Mouse (Mus musculus): ENCODE results near the gene Wipf1. TPM values are rescaled to one million over a fixed set of nuclear protein-coding genes. Genes with fewer than 3 reads are reported as not detected.

Gene Wipf1
- polyA plus RNA-seq, 1 experiment from 2014 or later: 16.2 TPM

DNA sequence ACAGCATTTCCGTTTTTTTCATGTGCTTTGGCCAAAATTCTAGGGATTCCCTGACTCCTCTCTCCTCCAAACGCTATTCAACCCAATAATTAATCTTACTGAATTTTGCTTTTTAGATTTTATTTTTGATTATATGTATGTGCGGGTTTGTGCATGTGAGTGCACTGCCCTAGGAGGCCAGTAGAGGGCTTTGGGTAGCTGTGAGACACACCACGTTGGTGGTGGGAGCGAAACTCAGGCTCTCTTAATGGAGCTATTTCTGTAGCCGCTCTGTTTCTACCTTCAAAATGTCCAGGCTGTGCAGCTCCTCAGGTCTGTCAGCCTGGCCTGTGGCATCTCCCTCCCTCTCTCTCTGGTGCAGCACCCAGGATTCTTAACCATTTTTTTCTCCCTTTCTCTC lies 50.7 kb downstream of the Wipf1 start:
- H3K27me3 ChIP-seq: no peaks in the 10 kb centered on the region
- no peak overlapping the region for H3K4me3 ChIP-seq
- no peak overlapping the region for H3K9ac ChIP-seq
- 95% methylated on average over 6 of the region's 6 CpGs for WGBS
- peaks cover 5% of the 10 kb centered on the region; the same call in 1 of the 2 replicates for H3K9me3 ChIP-seq
- no peak overlapping the region for H3K4me2 ChIP-seq (replicated peaks)
- no peak for ATAC-seq (ENCODE audit: low FRiP score, low read depth)
- peaks cover 48% of the 10 kb centered on the region for H3K4me1 ChIP-seq
- no peak overlapping the region for H3K27ac ChIP-seq
- H3K36me3 ChIP-seq: peaks cover 17% of the 10 kb centered on the region

DNA sequence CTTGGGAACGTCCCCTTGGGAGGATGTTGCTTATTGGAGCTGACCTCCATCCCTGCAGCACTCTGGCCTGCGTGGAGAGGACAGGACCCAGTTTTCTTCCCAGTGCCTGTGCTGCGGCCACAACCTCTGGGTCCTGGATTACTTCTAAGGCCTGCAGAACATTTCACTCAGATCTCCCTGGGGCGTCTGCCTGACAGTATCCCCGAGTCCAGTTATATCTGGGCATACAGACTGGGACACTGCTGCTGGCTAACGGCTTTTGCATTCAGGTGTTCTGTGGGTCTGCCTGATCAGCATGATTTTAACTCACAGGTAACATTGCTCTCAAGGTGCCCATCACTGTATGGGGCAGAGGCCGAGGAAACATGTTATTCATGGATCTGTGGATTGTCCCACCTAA lies 52.0 kb downstream of the Wipf1 start:
- Histone ChIP-seq H3K27ac (peak overlapping the region; percentile 40), H3K4me3 (no peak overlapping the region), H3K9ac (no peak overlapping the region; the same call in 1 of the 2 replicates), H3K4me1 (peaks cover 36% of the 10 kb centered on the region), H3K9me3 (peaks cover 5% of the 10 kb centered on the region; the same call in 1 of the 2 replicates), H3K36me3 (peaks cover 17% of the 10 kb centered on the region), H3K27me3 (no peaks in the 10 kb centered on the region), H3K4me2 (replicated peaks) (no peak overlapping the region)
- 81% methylated on average over 7 of the region's 7 CpGs for WGBS
- ATAC-seq (ENCODE audit: low FRiP score, low read depth): no peak

DNA sequence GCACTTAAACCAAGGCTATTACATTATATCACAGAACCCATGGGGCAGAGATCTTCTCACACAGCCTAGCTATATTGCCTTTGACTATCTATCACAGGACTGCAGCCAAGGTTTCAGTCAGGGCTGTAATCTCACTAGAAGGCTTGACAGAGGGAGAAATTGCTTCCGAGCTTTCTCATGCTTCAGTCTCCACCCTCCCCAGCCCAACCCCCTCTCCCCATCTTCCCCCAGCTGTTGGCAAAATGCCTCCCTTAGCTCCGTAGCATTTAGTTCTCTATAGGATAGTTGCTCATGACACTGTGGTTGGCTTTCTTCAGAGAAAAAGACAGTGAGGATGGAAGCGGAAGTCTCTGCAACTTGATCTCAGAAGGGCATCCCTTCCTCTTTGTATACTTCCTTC lies 54.0 kb downstream of the Wipf1 start:
- 54% methylated on average over 3 of the region's 3 CpGs for WGBS
- peaks cover 14% of the 10 kb centered on the region for H3K36me3 ChIP-seq
- H3K4me2 ChIP-seq (replicated peaks): no peak overlapping the region
- peaks cover 5% of the 10 kb centered on the region; the same call in 1 of the 2 replicates for H3K9me3 ChIP-seq
- H3K9ac ChIP-seq: no peak overlapping the region
- no peak overlapping the region for H3K27ac ChIP-seq
- no peak overlapping the region for H3K4me3 ChIP-seq
- peaks cover 22% of the 10 kb centered on the region for H3K4me1 ChIP-seq
- no peaks in the 10 kb centered on the region for H3K27me3 ChIP-seq
- ATAC-seq (ENCODE audit: low FRiP score, low read depth): no peak

DNA sequence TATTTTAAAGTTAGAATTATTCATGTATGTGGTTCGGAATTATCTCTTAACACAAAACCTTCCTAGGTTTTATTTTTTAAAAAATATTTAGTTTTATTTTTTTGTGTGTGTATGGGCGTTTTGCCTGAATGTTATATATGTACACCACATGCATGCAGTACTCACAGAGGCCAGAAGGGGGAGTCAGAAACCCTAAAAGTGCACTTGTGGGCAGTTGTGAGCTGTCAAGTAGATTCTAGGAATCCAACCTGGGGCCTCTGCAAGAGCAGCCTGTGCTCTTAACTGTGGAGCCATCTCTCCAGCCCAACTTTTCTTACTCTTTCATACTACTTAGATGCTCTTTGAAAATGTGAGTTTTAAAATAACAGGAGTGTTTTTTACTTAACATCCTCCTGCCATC lies 57.4 kb downstream of the Wipf1 start:
- Histone ChIP-seq H3K36me3 (no peaks in the 10 kb centered on the region), H3K9ac (no peak overlapping the region), H3K4me3 (no peak overlapping the region), H3K27ac (no peak overlapping the region), H3K4me2 (replicated peaks) (no peak overlapping the region), H3K27me3 (no peaks in the 10 kb centered on the region), H3K4me1 (peaks cover 16% of the 10 kb centered on the region), H3K9me3 (no peaks in the 10 kb centered on the region)
- no peak for ATAC-seq (ENCODE audit: low FRiP score, low read depth)
- WGBS: 95% methylated on average over 2 of the region's 2 CpGs

DNA sequence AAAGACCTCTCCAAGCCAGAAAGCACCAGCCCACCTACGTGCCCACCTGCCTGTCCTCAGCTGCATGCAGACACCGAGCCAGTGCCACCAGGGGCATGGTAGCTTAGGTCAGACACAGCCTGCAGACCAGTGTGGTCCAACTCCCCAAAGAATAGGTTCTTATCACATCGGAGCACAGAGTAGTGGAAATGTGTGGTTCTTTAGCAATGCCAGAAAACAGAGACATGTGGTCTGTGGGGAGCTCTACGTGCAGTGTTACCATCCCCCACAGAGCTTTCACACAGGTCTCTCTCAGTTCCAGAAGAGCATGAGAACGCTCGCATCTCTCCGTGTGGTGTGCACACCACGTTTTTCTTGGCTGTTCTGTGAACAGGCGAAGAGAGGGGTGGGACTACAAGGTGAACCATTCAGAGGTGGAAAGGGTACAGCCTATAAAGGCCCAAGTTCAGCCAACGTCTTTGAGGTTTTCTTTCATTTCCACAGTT lies 59.3 kb downstream of the Wipf1 start:
- no peaks in the 10 kb centered on the region for H3K9me3 ChIP-seq
- no peak overlapping the region for H3K4me2 ChIP-seq (replicated peaks)
- H3K9ac ChIP-seq: no peak overlapping the region
- 0 out of 2 replicates have a peak overlapping the region, but pooled peaks have one; percentile 16 for H3K27ac ChIP-seq
- no peak for ATAC-seq (ENCODE audit: low FRiP score, low read depth)
- H3K36me3 ChIP-seq: no peaks in the 10 kb centered on the region
- 62% methylated on average over 10 of the region's 10 CpGs for WGBS
- no peak overlapping the region for H3K4me3 ChIP-seq
- no peaks in the 10 kb centered on the region for H3K27me3 ChIP-seq
- peaks cover 14% of the 10 kb centered on the region for H3K4me1 ChIP-seq

DNA sequence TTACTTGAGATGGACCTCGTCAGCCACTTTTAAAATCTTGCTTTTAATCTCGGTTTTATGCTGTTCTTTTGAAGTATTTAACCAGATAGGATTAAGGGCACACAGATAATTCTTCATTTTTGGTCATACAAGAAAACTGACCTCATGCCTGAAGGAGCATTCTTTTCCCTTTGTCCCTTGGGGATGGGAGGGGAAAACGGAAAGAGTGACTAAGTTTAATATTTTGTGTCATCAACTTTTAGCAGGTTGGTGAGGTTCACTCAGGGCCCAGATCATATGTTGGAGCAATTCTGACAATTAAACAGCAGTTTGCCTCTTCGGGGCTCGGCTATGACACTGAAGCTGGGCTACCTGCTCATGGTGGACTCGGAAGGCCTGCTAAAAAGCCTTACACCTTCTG lies 60.0 kb downstream of the Wipf1 start:
- Histone ChIP-seq H3K9ac (no peak overlapping the region), H3K9me3 (no peaks in the 10 kb centered on the region), H3K36me3 (no peaks in the 10 kb centered on the region), H3K4me1 (peaks cover 14% of the 10 kb centered on the region), H3K4me3 (no peak overlapping the region), H3K27ac (0 out of 2 replicates have a peak overlapping the region, but pooled peaks have one; percentile 16), H3K27me3 (no peaks in the 10 kb centered on the region), H3K4me2 (replicated peaks) (no peak overlapping the region)
- no peak for ATAC-seq (ENCODE audit: low FRiP score, low read depth)
- WGBS: 87% methylated on average over 6 of the region's 6 CpGs

DNA sequence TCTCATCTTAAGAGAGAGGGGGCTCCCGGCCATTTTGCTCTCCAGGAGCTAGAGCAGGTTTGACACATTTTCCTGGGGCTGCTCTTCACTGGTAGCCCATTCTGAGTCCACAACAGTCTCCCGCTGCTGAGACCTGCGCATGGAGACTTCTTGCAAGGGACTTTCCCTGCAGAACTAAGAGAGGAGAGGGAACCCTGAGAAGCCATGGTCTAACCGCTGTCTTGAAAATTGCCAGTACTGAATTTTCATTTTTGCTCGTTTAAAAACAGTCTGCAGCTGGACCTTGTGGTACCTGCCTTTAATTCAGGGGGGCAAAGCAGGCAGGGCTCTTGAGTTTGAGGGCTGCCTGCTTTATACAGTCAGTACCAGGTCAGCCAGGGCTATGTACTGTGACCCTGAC lies 60.5 kb downstream of the Wipf1 start:
- ATAC-seq (ENCODE audit: low FRiP score, low read depth): no peak
- H3K36me3 ChIP-seq: no peaks in the 10 kb centered on the region
- no peaks in the 10 kb centered on the region for H3K27me3 ChIP-seq
- peaks cover 14% of the 10 kb centered on the region for H3K4me1 ChIP-seq
- no peak overlapping the region for H3K4me2 ChIP-seq (replicated peaks)
- peak overlapping the region; percentile 15; the same call in 1 of the 2 replicates for H3K27ac ChIP-seq
- H3K4me3 ChIP-seq: no peak overlapping the region
- H3K9ac ChIP-seq: no peak overlapping the region
- WGBS: 81% methylated on average over 5 of the region's 5 CpGs
- no peaks in the 10 kb centered on the region for H3K9me3 ChIP-seq

DNA sequence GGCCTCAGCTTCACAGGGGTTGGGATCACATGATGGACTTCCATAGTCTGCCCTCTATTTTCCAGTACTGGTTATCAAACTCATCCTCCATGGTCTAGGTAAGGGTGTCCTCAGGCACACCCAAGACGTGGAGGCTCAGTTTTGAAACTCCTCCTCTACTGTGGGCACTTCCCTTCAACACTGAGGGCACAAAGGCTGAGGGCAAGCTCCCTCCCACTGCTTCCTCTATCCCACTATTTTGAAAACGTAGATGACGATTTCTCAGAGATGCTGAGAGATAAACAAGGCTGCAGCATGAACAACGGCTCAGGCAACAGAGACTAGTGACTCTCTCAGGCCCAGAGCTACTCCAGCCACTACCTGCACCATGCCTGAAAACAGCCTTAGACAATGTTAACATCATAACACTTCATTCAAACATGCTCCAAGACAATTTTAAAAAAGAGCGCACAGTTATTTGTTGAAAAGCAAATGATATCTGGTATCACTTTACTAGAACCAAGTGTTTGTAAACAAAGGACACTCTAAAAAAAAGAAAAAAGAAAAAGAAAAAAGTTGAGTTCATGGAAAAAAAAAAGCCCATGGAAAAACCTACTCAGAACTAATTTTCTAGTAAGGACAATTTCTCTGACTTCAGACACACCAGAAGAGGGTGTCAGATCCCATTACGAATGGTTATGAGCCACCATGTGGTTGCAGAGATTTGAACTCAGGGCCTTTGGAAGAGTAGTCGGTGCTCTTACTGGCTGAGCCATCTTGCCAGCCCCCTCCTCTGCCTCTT lies 62.3 kb downstream of the Wipf1 start:
- 85% methylated on average over 7 of the region's 7 CpGs for WGBS
- Histone ChIP-seq H3K36me3 (no peaks in the 10 kb centered on the region), H3K4me1 (peaks cover 17% of the 10 kb centered on the region), H3K4me2 (replicated peaks) (no peak overlapping the region), H3K9me3 (no peaks in the 10 kb centered on the region), H3K4me3 (no peak overlapping the region), H3K27ac (no peak overlapping the region), H3K27me3 (no peaks in the 10 kb centered on the region), H3K9ac (no peak overlapping the region)
- ATAC-seq (ENCODE audit: low FRiP score, low read depth): no peak

DNA sequence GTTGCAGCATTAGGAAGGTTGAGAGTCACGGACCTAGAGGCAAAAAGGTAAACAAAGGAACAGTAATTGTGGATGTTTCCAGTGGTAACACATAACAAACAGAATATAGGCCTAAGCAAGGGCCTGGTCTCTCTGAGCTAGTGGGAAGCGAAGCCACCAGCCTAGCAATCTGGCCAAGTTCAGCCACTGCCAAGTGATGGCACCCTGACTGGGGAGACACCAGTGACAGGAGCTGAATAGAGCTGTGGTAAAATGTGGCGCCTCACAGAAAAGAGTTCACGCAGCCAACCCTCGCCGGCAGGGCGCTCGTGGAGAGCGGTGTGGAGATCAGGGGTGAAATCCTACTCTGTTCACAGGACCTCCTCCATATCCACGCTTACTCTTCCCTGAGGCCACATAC lies 63.1 kb downstream of the Wipf1 start:
- Histone ChIP-seq H3K9me3 (no peaks in the 10 kb centered on the region), H3K9ac (no peak overlapping the region), H3K4me1 (peaks cover 17% of the 10 kb centered on the region), H3K27me3 (no peaks in the 10 kb centered on the region), H3K4me2 (replicated peaks) (no peak overlapping the region), H3K27ac (no peak overlapping the region), H3K4me3 (no peak overlapping the region), H3K36me3 (no peaks in the 10 kb centered on the region)
- no peak for ATAC-seq (ENCODE audit: low FRiP score, low read depth)
- WGBS: 94% methylated on average over 10 of the region's 10 CpGs

DNA sequence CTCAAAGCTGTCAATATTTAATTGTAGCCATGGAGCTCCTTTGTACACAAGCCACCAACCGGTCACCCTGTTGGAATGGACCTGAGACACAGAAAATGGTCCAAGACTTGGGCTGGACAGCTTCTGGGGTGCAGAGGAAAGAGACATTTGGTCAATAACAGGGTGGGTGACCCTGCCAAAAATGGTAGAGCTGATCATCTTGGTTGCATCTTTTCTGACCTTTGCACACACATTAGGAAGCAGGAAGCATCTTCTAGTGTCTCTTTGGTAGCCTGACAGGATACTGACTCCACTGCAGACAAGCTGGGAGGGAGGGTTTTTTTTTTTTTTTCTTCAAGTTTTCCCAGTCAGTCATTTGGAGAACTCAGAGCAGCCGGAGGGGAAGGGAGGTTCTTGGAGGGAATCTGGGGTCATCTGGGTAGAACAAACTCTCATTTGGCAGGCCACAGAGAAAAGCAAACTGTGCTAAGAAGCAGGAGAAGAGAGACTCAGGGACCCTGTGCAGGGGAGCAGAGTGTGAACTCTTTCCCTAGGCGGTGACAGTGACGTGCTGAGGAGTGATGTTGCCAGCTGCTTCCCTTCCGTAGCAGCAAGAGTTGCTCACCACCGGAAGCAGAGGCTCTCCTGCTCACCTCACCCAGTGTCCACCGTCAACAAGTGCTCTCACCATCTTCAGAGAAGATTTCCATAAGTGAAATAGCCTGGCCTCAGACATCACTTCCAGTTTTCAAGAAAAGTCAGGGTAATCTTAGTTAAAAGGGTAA lies 65.9 kb downstream of the Wipf1 start:
- no peaks in the 10 kb centered on the region for H3K36me3 ChIP-seq
- H3K27ac ChIP-seq: peak overlapping the region; percentile 11; the same call in 1 of the 2 replicates
- no peak overlapping the region for H3K4me3 ChIP-seq
- H3K9ac ChIP-seq: no peak overlapping the region
- ATAC-seq (ENCODE audit: low FRiP score, low read depth): no peak
- H3K4me2 ChIP-seq (replicated peaks): no peak overlapping the region
- H3K9me3 ChIP-seq: no peaks in the 10 kb centered on the region
- peaks cover 17% of the 10 kb centered on the region for H3K4me1 ChIP-seq
- no peaks in the 10 kb centered on the region for H3K27me3 ChIP-seq
- WGBS: 54% methylated on average over 7 of the region's 7 CpGs

DNA sequence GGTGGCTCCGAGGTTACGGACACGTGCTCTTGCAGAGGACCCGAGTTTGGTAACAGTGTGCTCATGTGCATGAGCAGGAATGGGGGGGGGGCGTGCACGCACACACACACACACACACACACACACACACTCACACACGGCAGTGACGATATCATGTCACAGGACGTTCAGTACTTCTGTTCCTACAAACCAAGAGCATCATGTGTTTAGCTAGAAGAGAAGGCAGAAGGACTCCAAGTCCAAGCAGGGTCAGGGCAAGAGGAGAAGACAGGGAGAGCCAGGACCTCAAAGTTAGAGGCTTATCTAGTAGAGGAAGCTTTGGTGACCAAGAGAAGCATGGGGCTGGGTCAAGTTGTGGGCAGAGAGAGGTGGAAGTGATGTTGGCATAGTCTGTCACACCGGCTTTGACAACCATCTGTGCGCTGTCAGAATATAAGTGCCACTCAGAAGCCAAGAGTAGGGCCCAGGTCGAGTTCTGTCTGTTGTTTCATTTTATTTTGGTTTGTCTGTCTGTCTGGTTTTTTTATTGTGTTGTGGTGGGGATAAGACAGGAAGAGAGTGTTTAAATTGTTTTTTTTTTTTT lies 66.7 kb downstream of the Wipf1 start:
- Histone ChIP-seq H3K9ac (no peak overlapping the region), H3K27ac (no peak overlapping the region), H3K4me2 (replicated peaks) (no peak overlapping the region), H3K4me3 (no peak overlapping the region), H3K4me1 (peaks cover 17% of the 10 kb centered on the region), H3K9me3 (no peaks in the 10 kb centered on the region), H3K27me3 (no peaks in the 10 kb centered on the region), H3K36me3 (no peaks in the 10 kb centered on the region)
- 90% methylated on average over 12 of the region's 12 CpGs for WGBS
- ATAC-seq (ENCODE audit: low FRiP score, low read depth): no peak

DNA sequence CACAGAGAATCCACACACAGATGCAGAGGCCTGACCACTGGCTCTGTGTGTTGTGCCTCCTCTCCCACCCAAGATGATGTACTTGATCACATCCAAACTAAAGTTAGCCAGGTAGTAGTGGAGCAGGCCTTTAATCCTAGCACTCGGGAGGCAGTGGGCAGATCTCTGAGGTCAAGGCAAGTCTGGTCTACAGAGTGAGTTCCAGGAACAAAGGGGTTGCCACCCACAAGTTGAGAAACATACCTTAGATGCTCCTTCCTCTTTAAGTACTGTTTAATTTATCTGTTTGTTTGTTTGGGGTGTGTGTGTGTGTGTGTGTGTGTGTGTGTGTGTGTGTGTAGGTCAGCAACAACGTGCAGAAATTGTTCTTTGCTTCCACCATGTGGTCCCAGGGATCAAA lies 67.3 kb downstream of the Wipf1 start:
- Histone ChIP-seq H3K4me1 (peaks cover 17% of the 10 kb centered on the region), H3K9me3 (no peaks in the 10 kb centered on the region), H3K36me3 (no peaks in the 10 kb centered on the region; the same call in 1 of the 2 replicates), H3K27me3 (no peaks in the 10 kb centered on the region), H3K27ac (no peak overlapping the region), H3K9ac (no peak overlapping the region), H3K4me3 (no peak overlapping the region), H3K4me2 (replicated peaks) (no peak overlapping the region)
- ATAC-seq (ENCODE audit: low FRiP score, low read depth): no peak
- WGBS: 89% methylated on average over 2 of the region's 2 CpGs
